Mouse (Mus musculus): Measurements from ENCODE around the gene Gm45837. TPM values are rescaled to one million over a fixed set of nuclear protein-coding genes. Genes with fewer than 3 reads are reported as not detected.

Gm45837 gene
- total and polyA plus RNA-seq, 3 experiments, result 1.2 TPM; not detected in 2

DNA sequence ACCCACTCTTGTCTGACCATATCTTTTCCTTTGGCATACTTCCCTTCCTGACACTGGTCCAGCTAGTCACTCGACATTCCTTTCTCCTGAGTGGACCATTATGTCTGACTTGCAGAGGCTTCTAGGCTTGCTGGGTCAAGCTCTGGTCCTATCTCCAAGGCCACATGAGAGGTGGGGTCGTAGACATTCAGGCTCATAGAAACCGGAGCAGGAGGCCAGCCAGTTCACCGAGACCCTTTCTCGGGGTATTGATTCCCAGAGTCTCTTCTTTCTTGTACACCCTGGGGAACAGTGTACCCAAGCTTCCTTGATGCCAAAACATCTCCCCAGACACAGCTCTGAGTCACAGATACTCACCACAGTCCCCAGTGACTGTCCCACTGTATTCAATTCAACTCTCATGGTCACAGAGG is 63.7 kb downstream of the Gm45837 start:
- H3K4me3 ChIP-seq (ENCODE audit: control insufficient read depth in 1 of 2, insufficient read depth in 1 of 2, low read depth in 2 of 2, low read length in 2 of 2), result no peak overlapping the region
- no peak for DNase-seq (ENCODE audit: low read depth, low spot score)
- no peak overlapping the region for H3K9ac ChIP-seq (ENCODE audit: control insufficient read depth, low read depth, low read length, poor library complexity, severe bottlenecking)
- H3K9me3 ChIP-seq (replicated peaks; ENCODE audit: insufficient read depth, low read length), result no peaks in the 10 kb centered on the region
- no peaks in the 10 kb centered on the region for H3K4me1 ChIP-seq (ENCODE audit: control insufficient read depth in 1 of 2, insufficient read depth in 2 of 2, low read length in 2 of 2)
- no peaks in the 10 kb centered on the region for H3K79me2 ChIP-seq (ENCODE audit: control insufficient read depth, insufficient read depth, low read length, poor library complexity)
- H3K27ac ChIP-seq (ENCODE audit: control insufficient read depth, low read depth, low read length), result no peak overlapping the region
- no peaks in the 10 kb centered on the region for H3K36me3 ChIP-seq (ENCODE audit: control insufficient read depth in 1 of 2, insufficient read depth in 2 of 2, low read length in 2 of 2)
- H3K27me3 ChIP-seq (ENCODE audit: control insufficient read depth in 1 of 2, insufficient read depth in 2 of 2, low read length in 2 of 2), result no peaks in the 10 kb centered on the region
- TF ChIP-seq ZC3H11A (IDR thresholded peaks at IDR 0.05; ENCODE audit: low read depth, low read length) (no peak), SMC3 (IDR thresholded peaks at IDR 0.05; ENCODE audit: low read depth, low read length) (no peak), MYB (IDR thresholded peaks at IDR 0.05; ENCODE audit: low read depth, low read length) (no peak), MAZ (IDR thresholded peaks at IDR 0.05; ENCODE audit: low read depth, low read length) (no peak), ZNF384 (IDR thresholded peaks at IDR 0.05; ENCODE audit: low read depth, low read length) (no peak), UBTF (IDR thresholded peaks at IDR 0.05; ENCODE audit: borderline replicate concordance, insufficient read depth, low read depth, low read length) (no peak), CHD1 (IDR thresholded peaks at IDR 0.05; ENCODE audit: low read depth, low read length) (no peak), TCF12 (IDR thresholded peaks at IDR 0.05; ENCODE audit: low read depth, low read length) (no peak), JUND (IDR thresholded peaks at IDR 0.05; ENCODE audit: low read depth, low read length) (no peak), CTCF (IDR thresholded peaks at IDR 0.05 in 2 of 3, conservative IDR thresholded peaks at IDR 0.05 in 1 of 3; ENCODE audit: control insufficient read depth in 1 of 3, insufficient read depth in 1 of 3, low read depth in 2 of 3, low read length in 3 of 3, poor library complexity in 1 of 3, severe bottlenecking in 1 of 3) (no peak)

DNA sequence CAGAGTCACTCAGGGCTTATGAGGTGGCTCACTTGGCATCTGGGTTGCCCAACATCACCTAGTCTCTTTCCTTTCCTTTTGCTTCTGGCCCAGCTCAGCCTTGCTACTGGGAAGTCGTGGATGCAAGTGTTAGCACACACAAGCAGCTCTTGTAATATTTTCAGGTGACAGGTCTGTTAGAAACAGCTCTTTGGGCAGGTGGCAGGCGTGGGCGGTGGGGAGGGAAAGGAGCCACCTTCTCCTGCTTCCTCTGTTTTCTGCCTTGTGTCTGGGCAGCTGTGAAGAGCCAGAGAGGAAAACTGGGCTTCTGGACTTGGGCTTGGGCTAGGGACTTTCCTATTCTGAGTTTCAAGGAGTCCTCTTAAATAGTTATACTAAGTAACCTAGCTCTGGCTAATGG is 65.3 kb downstream of the Gm45837 start:
- Histone ChIP-seq H3K36me3 (ENCODE audit: control insufficient read depth in 1 of 2, insufficient read depth in 2 of 2, low read length in 2 of 2) (no peaks in the 10 kb centered on the region), H3K4me3 (ENCODE audit: control insufficient read depth in 1 of 2, insufficient read depth in 1 of 2, low read depth in 2 of 2, low read length in 2 of 2) (no peak overlapping the region), H3K9me3 (replicated peaks; ENCODE audit: insufficient read depth, low read length) (no peaks in the 10 kb centered on the region), H3K79me2 (ENCODE audit: control insufficient read depth, insufficient read depth, low read length, poor library complexity) (no peaks in the 10 kb centered on the region), H3K27me3 (ENCODE audit: control insufficient read depth in 1 of 2, insufficient read depth in 2 of 2, low read length in 2 of 2) (no peaks in the 10 kb centered on the region), H3K4me1 (ENCODE audit: control insufficient read depth in 1 of 2, insufficient read depth in 2 of 2, low read length in 2 of 2) (no peaks in the 10 kb centered on the region), H3K9ac (ENCODE audit: control insufficient read depth, low read depth, low read length, poor library complexity, severe bottlenecking) (no peak overlapping the region), H3K27ac (ENCODE audit: control insufficient read depth, low read depth, low read length) (no peak overlapping the region)
- no peak for TF ChIP-seq ETS1 (IDR thresholded peaks at IDR 0.05; ENCODE audit: low read depth, low read length)
- TF ChIP-seq MEF2A (IDR thresholded peaks at IDR 0.05; ENCODE audit: extremely low read depth, insufficient replicate concordance, low read depth, low read length, poor library complexity, severe bottlenecking), result no peak
- TF ChIP-seq POLR2A (IDR thresholded peaks at IDR 0.05; ENCODE audit: control insufficient read depth in 1 of 2, insufficient read depth in 1 of 2, low read depth in 1 of 2, low read length in 2 of 2, poor library complexity in 1 of 2), result no peak
- TF ChIP-seq EP300 (IDR thresholded peaks at IDR 0.05; ENCODE audit: low read depth in 1 of 2, low read length in 2 of 2), result no peak
- no peak for DNase-seq (ENCODE audit: low read depth, low spot score)

DNA sequence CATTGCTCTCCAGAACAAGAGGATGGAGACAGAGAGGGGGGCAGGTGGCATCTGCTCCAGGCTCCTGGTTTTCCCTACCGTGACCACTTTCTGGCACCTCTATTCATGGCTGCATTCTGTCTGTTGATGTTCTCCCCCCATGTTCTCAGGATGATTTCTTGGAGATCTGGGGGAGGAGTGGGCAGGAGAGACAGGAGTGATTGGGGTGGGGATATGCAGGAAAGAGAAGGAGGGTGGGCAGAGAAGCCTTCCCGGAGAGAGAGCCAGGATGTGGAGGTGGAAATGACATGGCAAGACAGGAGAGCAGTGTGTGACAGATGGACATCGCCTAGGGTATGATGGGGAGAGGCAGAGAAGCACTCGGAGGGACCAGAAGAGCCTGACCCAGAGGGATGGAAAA is 65.8 kb downstream of the Gm45837 start:
- Histone ChIP-seq H3K27me3 (ENCODE audit: control insufficient read depth in 1 of 2, insufficient read depth in 2 of 2, low read length in 2 of 2) (no peaks in the 10 kb centered on the region), H3K27ac (ENCODE audit: control insufficient read depth, low read depth, low read length) (no peak overlapping the region)
- no peak for DNase-seq (ENCODE audit: low read depth, low spot score)

More for the DNA sequence above, 65.8 kb downstream of the Gm45837 start:
- no peaks in the 10 kb centered on the region for H3K4me1 ChIP-seq (ENCODE audit: control insufficient read depth in 1 of 2, insufficient read depth in 2 of 2, low read length in 2 of 2)
- no peaks in the 10 kb centered on the region for H3K79me2 ChIP-seq (ENCODE audit: control insufficient read depth, insufficient read depth, low read length, poor library complexity)
- TF ChIP-seq RAD21 (IDR thresholded peaks at IDR 0.05; ENCODE audit: low read depth, low read length), result no peak
- no peak overlapping the region for H3K4me3 ChIP-seq (ENCODE audit: control insufficient read depth in 1 of 2, insufficient read depth in 1 of 2, low read depth in 2 of 2, low read length in 2 of 2)
- H3K9ac ChIP-seq (ENCODE audit: control insufficient read depth, low read depth, low read length, poor library complexity, severe bottlenecking), result no peak overlapping the region
- no peaks in the 10 kb centered on the region for H3K9me3 ChIP-seq (replicated peaks; ENCODE audit: insufficient read depth, low read length)
- no peaks in the 10 kb centered on the region for H3K36me3 ChIP-seq (ENCODE audit: control insufficient read depth in 1 of 2, insufficient read depth in 2 of 2, low read length in 2 of 2)

All from MEL (cell line).